Mouse (Mus musculus): ENCODE data around the gene Gm45716.

DNA sequence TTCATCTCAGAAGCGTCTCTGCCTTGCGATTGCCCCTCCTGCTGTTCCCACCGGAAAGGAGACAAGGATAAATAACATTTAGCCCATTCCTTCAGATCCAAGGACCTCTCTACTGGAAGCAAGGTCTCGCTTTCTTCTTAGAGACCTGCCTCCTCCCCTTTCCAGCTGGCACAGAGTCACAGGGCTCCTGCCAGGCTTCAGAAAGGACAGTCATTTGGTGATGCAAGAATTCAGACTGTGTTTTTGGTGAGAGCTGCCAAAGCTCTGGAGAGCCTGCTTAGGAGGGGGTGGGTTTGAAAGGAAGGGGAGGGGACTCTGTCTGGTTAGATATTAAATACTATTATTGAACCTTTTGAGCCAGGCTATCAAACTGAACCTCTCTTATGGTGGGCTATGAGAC, 45.1 kb upstream of the Gm45716 start:
- no peak for TF ChIP-seq CTCF (IDR thresholded peaks at IDR 0.05; ENCODE audit: borderline replicate concordance, insufficient read depth, low read depth, low read length)
- TF ChIP-seq POLR2A (IDR thresholded peaks at IDR 0.05; ENCODE audit: borderline replicate concordance, insufficient read depth, low read length), result no peak
